Mouse (Mus musculus) kidney, postnatal 0 days (tissue): ENCODE measurements around the gene Gm17026. TPM values are rescaled to one million over a fixed set of nuclear protein-coding genes. Genes with fewer than 3 reads are reported as not detected.
"Not testable (repeated sequence)": the region's sequence is repeated elsewhere in the genome, so short reads cannot be mapped to it uniquely, and the experiment has no call there.

Experiments used
- ATAC-seq: fragments of 200-750 bp; cut with Nextera tagmentation; replicated peaks from 2 replicates; pipeline ENCODE4 v1.8.0; 2017; ENCODE audit warnings: low read depth, moderate number of reproducible peaks, moderate TSS enrichment, moderate library complexity; ENCODE audit not compliant: low FRiP score
- DNase-seq: peaks from one replicate; pipeline ENCODE4 v3.0.0-alpha.2; 2016; ENCODE audit warnings: low spot score
- H3K27ac ChIP-seq: fragments of 300-500 bp; sonication (generic); 2 replicates; pipeline ENCODE4 v1.5.1; 2014; ENCODE audit warnings: mild to moderate bottlenecking
- H3K27me3 ChIP-seq: fragments of 300-500 bp; sonication (generic); 2 replicates; pipeline ENCODE4 v1.6.1; 2014; ENCODE audit warnings: low read length, mixed read lengths; ENCODE audit not compliant: insufficient read depth
- H3K36me3 ChIP-seq: fragments of 300-500 bp; sonication (generic); 2 replicates; pipeline ENCODE4 v1.6.1; 2014; ENCODE audit warnings: low read length, mixed read lengths; ENCODE audit not compliant: insufficient read depth
- H3K4me1 ChIP-seq: fragments of 300-500 bp; sonication (generic); replicated peaks from 2 replicates; pipeline ENCODE4 v1.6.1; 2014; ENCODE audit warnings: antibody characterized with exemption, low read length, mixed read lengths; ENCODE audit not compliant: insufficient read depth
- H3K4me2 ChIP-seq: fragments of 300-500 bp; sonication (generic); 2 replicates; pipeline ENCODE4 v1.6.1; 2014; ENCODE audit warnings: mild to moderate bottlenecking, low read length, moderate library complexity, mixed read lengths
- H3K4me3 ChIP-seq: fragments of 300-500 bp; sonication (generic); replicated peaks from 2 replicates; pipeline ENCODE4 v1.5.1; 2014; ENCODE audit warnings: low read depth, low read length
- H3K9ac ChIP-seq: fragments of 300-500 bp; sonication (generic); 2 replicates; pipeline ENCODE4 v1.6.1; 2014; ENCODE audit warnings: low read depth, low read length
- H3K9me3 ChIP-seq: fragments of 300-500 bp; sonication (generic); replicated peaks from 2 replicates; pipeline ENCODE4 v1.6.1; 2016; ENCODE audit warnings: low read length, inconsistent platforms, mixed read lengths
- WGBS: fragments of 180-500 bp; shearing (Covaris S2); extraction: QIAGEN DNeasy Blood & Tissue Kit; methylation state at CpG from one replicate; pipeline ENCODE4 v1.1.7; 2014; 5-methylcytosine and 5-hydroxymethylcytosine counted together
- microRNA-seq: library from miRNA; unstranded; fragments of <30 nt; microRNA quantifications from one replicate; pipeline ENCODE4, GENCODE M21; 2016
- polyA plus RNA-seq: library from polyadenylated mRNA; unstranded; fragments of >200 nt; fragmentation: Nextera tagmentation; extraction: Ambion mirVana; gene quantifications from 2 replicates; pipeline ENCODE4 v1.2.1, GENCODE M21; 2015

The Gm17026 gene
- polyA plus RNA-seq: not detected in 2 replicates

- no CpG with 5 or more reads among the region's 3 CpGs for WGBS
- H3K36me3 ChIP-seq, H3K4me1 ChIP-seq, H3K4me2 ChIP-seq, ATAC-seq, H3K27me3 ChIP-seq, H3K9ac ChIP-seq, H3K4me3 ChIP-seq, DNase-seq, H3K27ac ChIP-seq, H3K9me3 ChIP-seq: not testable (repeated sequence)
Observed at GRCm38 (mm10) chr14:42259948-42260347, at the start of gene Gm17026. TSS of gene Gm17026 (minus strand) at chr14:42260048.

- not testable (repeated sequence) for H3K4me3 ChIP-seq, DNase-seq
- WGBS: no CpG with 5 or more reads among the region's 3 CpGs
Observed at GRCm38 (mm10) chr14:42297258-42297657, 37.4 kb upstream of the Gm17026 start, which contains the start of gene Gm9611. TSS of gene Gm9611 (minus strand) at chr14:42297358.

GRCm38 (mm10) chr14:42216766-42217537 lies 42.9 kb downstream of the Gm17026 start:
- not testable (repeated sequence) for H3K4me3 ChIP-seq, H3K27ac ChIP-seq, H3K27me3 ChIP-seq, DNase-seq, H3K9me3 ChIP-seq, H3K4me2 ChIP-seq, H3K36me3 ChIP-seq, H3K9ac ChIP-seq, H3K4me1 ChIP-seq, ATAC-seq
- 74% methylated on average over 8 of the region's 10 CpGs for WGBS

More at GRCm38 (mm10) chr14:42297258-42297657, 37.4 kb upstream of the Gm17026 start, which contains the start of gene Gm9611:
- H3K27ac ChIP-seq, H3K9ac ChIP-seq, H3K9me3 ChIP-seq, H3K4me1 ChIP-seq, ATAC-seq, H3K36me3 ChIP-seq, H3K4me2 ChIP-seq, H3K27me3 ChIP-seq: not testable (repeated sequence)

Small RNA genes lying within 50 kb of the gene (microRNA-seq; reads per million reads assigned to microRNA genes)
- not detected for gene Gm25208
- gene Gm25892: not detected

Other genes with a start within 250 kb of the Gm17026 start
- not detected in 2 replicates for gene Gm7951, start 142.7 kb downstream of the Gm17026 start, polyA plus RNA-seq
- gene Gm17027, start 97.4 kb downstream of the Gm17026 start, polyA plus RNA-seq: not detected in 2 replicates
- gene Gm3573, start 69.3 kb downstream of the Gm17026 start, polyA plus RNA-seq: not detected in 2 replicates
- not detected in 2 replicates for gene Gm9611, start 37.3 kb upstream of the Gm17026 start, polyA plus RNA-seq
- gene Gm7995, start 50.2 kb upstream of the Gm17026 start, polyA plus RNA-seq: not detected in 2 replicates
- gene Gm8005, start 179.6 kb upstream of the Gm17026 start, polyA plus RNA-seq: not detected in 2 replicates
- gene Gm8011, start 203.8 kb upstream of the Gm17026 start, polyA plus RNA-seq: not detected in 2 replicates
- not detected in 2 replicates for gene Gm8020, start 242.3 kb upstream of the Gm17026 start, polyA plus RNA-seq